Mouse (Mus musculus) natural killer cell, adult 2 months (primary cell): ENCODE measurements around the gene Galt.
"Not testable (repeated sequence)": the region's sequence is repeated elsewhere in the genome, so short reads cannot be mapped to it uniquely, and the experiment has no call there.

Source experiments
- DNase-seq, 2 experiments: peaks; one replicate each; pipeline ENCODE4 v3.0.0; 2022; ENCODE audit warnings: low spot score in 2 of 2

Gene Galt

GRCm38 (mm10) chr4:41775840-41776239 is 20.8 kb downstream of the Galt start:
- not testable (repeated sequence) for DNase-seq

DNA sequence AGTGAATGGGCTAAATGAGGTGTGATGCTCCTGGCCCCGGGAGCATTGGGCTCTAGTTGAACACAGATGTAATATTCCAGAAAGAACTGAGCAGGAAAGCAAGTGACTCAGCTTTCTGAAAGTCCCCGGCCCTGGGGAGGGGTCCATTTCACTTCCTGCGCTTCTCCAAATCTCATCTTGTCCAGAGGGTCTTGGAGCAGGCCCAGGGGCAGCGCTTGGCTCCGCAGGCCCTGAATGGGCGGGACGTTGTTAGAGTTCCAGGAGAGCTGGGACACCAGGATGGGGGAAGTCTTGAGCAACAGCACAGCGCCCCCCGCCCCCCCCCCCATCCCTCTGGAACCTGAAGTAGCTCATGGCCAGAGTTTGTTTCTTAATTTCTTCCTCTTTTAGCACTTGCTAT is 26.2 kb downstream of the Galt start:
- not testable (repeated sequence) for DNase-seq

DNA sequence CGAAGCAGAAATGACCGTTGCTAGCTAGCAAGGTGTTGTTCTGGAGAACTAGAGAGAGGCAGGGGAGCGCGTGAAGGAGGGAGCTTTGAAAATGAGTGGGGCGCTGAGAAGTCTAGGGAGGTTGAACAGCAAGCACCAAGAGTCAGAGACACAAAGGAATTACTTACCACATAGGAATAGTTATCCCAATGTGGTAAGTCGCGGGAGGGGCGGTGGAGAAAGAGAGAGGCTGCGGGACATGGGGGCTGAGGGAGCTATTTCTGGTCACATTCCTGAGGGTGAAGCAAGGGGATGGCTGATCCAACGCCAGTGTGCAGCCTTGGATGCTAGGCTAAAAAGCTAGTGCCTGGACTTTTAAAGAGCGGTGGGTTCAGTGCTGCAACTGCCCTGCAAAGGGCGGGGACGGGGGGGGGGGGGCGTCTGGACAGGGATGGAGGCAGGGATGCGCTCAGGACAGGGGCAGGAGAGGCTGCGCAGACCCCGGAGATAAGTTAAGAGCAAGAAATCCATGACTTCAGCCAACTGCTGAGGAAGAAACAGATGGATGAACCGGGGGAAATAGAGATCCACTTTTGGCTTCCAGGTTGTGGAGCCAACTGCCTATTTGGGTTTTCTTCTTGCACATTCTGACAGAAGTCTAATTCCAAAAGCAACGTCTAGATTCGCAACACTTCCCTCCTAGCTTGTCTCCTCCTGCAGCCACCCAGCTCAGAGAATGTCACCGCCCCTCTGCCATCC is 26.9 kb downstream of the Galt start:
- DNase-seq = not testable (repeated sequence)

- not testable (repeated sequence) for DNase-seq
Measured at GRCm38 (mm10) chr4:41782711-41783110, 27.7 kb downstream of the Galt start.

DNA sequence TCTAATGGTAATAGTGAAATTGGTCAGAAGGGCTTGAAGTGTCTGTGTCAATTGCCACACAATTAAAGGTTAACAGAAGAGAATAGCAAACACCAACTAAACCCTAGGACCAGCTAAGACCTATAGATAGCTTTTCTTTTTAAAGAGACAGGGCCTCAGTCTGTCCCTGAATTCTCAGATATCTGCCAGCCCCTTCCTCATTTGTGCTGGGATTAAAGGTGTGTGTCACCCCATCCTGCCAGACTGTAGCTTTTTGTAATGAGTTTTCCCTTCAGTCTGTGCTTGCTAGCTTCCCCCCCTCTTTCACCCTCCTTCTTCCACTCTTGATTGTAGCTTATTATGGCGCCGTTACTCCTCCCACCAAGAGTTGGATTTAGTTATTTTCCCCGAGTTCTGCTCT is 28.2 kb downstream of the Galt start:
- DNase-seq = not testable (repeated sequence)
